Mouse (Mus musculus) heart, embryonic 14.5 days (tissue): ENCODE measurements around the gene Ttc6. TPM values are rescaled to one million over a fixed set of nuclear protein-coding genes. Genes with fewer than 3 reads are reported as not detected.

Experiments
- ATAC-seq: fragments of 200-750 bp; cut with Nextera tagmentation; 2 replicates; pipeline ENCODE4 v1.8.0; 2017; ENCODE audit warnings: low read depth, moderate TSS enrichment; ENCODE audit not compliant: insufficient number of reproducible peaks, insufficient read depth, low FRiP score
- H3K27ac ChIP-seq, 2 experiments: fragments of 200-500 bp in 1 of 2; fragments of 300-500 bp in 1 of 2; sonication (generic) in 1 of 2; replicated peaks in 1 of 2; 2 replicates each; pipeline ENCODE4 v1.5.1; 2012 to 2014; ENCODE audit warnings: low read depth in 2 of 2, low read length in 2 of 2, control low read depth in 1 of 2, mild to moderate bottlenecking in 1 of 2, mixed read lengths in 1 of 2; ENCODE audit not compliant: control insufficient read depth in 1 of 2, insufficient read depth in 1 of 2
- H3K27me3 ChIP-seq: fragments of 300-500 bp; sonication (generic); 2 replicates; pipeline ENCODE4 v1.6.1; 2014; ENCODE audit warnings: mild to moderate bottlenecking, low read length, control low read depth; ENCODE audit not compliant: control insufficient read depth, insufficient read depth
- H3K36me3 ChIP-seq: fragments of 300-500 bp; sonication (generic); 2 replicates; pipeline ENCODE4 v1.6.1; 2014; ENCODE audit warnings: mild to moderate bottlenecking, control low read depth, low read length, mixed read lengths; ENCODE audit not compliant: control insufficient read depth, insufficient read depth
- H3K4me1 ChIP-seq, 2 experiments: fragments of 200-500 bp in 1 of 2; fragments of 300-500 bp in 1 of 2; sonication (generic) in 1 of 2; 2 replicates each; pipeline ENCODE4 v1.6.1; 2012 to 2014; ENCODE audit warnings: low read length in 2 of 2, control low read depth in 1 of 2, mixed read lengths in 1 of 2; ENCODE audit not compliant: control insufficient read depth in 2 of 2, insufficient read depth in 2 of 2
- H3K4me2 ChIP-seq: fragments of 300-500 bp; sonication (generic); 2 replicates; pipeline ENCODE4 v1.6.1; 2014; ENCODE audit warnings: mild to moderate bottlenecking, low read length
- H3K4me3 ChIP-seq, 2 experiments: fragments of 200-500 bp in 1 of 2; fragments of 300-500 bp in 1 of 2; sonication (generic) in 1 of 2; 2 replicates each; pipeline ENCODE4 v1.5.1; 2012 to 2014; ENCODE audit warnings: low read length in 2 of 2, mild to moderate bottlenecking in 2 of 2, control low read depth in 1 of 2, low read depth in 1 of 2, moderate library complexity in 1 of 2; ENCODE audit not compliant: control insufficient read depth in 1 of 2, insufficient read depth in 1 of 2
- H3K9ac ChIP-seq: fragments of 300-500 bp; sonication (generic); 2 replicates; pipeline ENCODE4 v1.6.1; 2014; ENCODE audit warnings: mild to moderate bottlenecking, low read length
- H3K9me3 ChIP-seq: fragments of 300-500 bp; sonication (generic); 2 replicates; pipeline ENCODE4 v1.6.1; 2016; ENCODE audit warnings: low read length, control low read depth; ENCODE audit not compliant: control insufficient read depth
- WGBS: fragments of 180-500 bp; shearing (Covaris S2); extraction: QIAGEN DNeasy Blood & Tissue Kit; methylation state at CpG from one replicate; pipeline ENCODE4 v1.1.7; 2014; 5-methylcytosine and 5-hydroxymethylcytosine counted together
- polyA plus RNA-seq: library from polyadenylated mRNA; unstranded; fragments of >200 nt; fragmentation: Nextera tagmentation; extraction: Ambion mirVana; gene quantifications from 2 replicates; pipeline ENCODE4 v1.2.1, GENCODE M21; 2014

Gene Ttc6
- polyA plus RNA-seq, 1 experiment from 2014 or later = 0.41 TPM

DNA sequence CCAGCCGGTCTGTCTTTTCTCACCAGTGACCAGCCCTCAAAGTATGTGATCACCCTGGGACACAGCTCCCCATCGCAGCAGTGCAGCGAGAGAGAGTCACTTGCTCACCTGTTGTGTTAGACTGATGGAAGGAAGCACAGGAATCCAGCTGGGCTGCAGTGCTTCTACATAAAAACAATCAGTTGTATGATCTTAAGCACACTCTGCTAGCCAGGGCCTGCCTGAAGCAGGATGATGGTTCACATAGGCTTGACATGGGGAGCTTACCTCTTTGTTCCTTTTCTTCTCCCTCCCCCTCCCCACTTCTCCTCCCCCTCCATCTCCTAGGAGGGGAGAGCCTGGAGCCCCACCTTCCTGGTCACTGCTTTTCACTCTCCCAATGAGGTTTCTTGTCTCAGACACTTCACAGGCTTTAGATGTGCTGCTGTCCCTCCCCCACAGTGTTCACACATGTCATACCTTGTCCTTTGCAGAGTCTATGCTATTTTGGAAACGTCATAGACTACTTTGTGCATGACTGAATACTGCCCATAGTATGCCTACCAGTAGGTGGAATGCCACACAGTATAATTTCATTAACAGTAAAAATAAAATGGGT lies 60.2 kb downstream of the Ttc6 start:
- no peak overlapping the region; the same call in 1 of the 2 replicates for H3K4me2 ChIP-seq
- no peaks in the 10 kb centered on the region for H3K9me3 ChIP-seq
- no peak overlapping the region for H3K27ac ChIP-seq
- no peaks in the 10 kb centered on the region for H3K27me3 ChIP-seq
- no peaks in the 10 kb centered on the region for H3K36me3 ChIP-seq
- no peak for ATAC-seq
- H3K4me1 ChIP-seq = peaks cover 4 to 11% of the 10 kb centered on the region in 2 experiments
- H3K4me3 ChIP-seq = no peak overlapping the region
- WGBS = 12% methylated on average over 4 of the region's 4 CpGs
- H3K9ac ChIP-seq = no peak overlapping the region

DNA sequence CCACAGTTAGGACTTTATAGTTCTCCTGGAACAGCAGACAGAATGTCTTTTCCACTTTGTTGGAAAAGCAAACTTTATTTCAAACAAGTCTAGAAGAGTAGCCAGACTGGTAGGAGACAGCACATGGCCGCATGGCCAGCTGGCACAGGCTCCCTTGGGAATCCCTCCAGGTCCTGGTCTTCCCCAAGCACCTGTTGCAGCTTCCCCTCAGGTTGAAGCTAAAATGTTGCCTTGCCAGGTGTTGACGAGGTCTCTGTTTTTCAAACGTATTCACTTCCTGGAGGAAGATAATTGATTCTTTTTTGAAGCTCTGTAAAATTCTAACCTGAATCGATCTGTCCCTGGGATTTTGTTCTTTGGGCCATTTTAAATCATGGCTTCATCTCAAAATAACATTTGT lies 86.1 kb downstream of the Ttc6 start:
- Histone ChIP-seq H3K4me1 (no peaks in the 10 kb centered on the region), H3K9me3 (no peaks in the 10 kb centered on the region), H3K4me2 (no peak overlapping the region), H3K4me3 (no peak overlapping the region), H3K36me3 (no peaks in the 10 kb centered on the region), H3K27me3 (no peaks in the 10 kb centered on the region), H3K9ac (no peak overlapping the region), H3K27ac (no peak overlapping the region)
- no peak for ATAC-seq
- WGBS = 71% methylated on average over 4 of the region's 4 CpGs

DNA sequence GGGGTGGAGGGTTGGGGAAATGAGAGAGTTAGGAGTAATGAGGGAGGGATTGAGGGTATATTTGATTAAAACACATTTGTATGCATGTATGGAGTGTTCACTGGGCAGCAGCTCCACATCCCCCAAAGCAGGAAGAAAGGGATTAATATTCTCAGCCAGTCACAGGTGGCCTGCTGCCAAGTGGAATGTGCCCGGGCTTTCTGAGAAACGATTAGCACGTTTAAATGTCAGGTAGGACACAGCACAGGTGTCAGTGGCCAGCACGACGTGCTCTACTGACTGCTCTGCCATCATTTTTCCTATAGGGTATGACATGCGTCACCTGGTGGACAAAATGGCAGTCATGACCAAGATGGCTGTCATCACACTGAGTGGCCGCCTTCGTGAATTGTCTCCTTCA lies 86.8 kb downstream of the Ttc6 start:
- Histone ChIP-seq H3K9ac (no peak overlapping the region), H3K4me2 (no peak overlapping the region), H3K4me1 (no peaks in the 10 kb centered on the region), H3K36me3 (no peaks in the 10 kb centered on the region), H3K27me3 (no peaks in the 10 kb centered on the region), H3K4me3 (no peak overlapping the region), H3K9me3 (no peaks in the 10 kb centered on the region), H3K27ac (no peak overlapping the region)
- WGBS = 79% methylated on average over 8 of the region's 8 CpGs
- ATAC-seq = no peak

GRCm38 (mm10) chr12:57662986-57663674 lies 99.2 kb downstream of the Ttc6 start:
- Histone ChIP-seq H3K27ac (no peak overlapping the region), H3K4me3 (no peak overlapping the region), H3K36me3 (no peaks in the 10 kb centered on the region), H3K9me3 (no peaks in the 10 kb centered on the region), H3K4me2 (no peak overlapping the region), H3K27me3 (no peaks in the 10 kb centered on the region), H3K4me1 (no peaks in the 10 kb centered on the region), H3K9ac (no peak overlapping the region)
- WGBS = 80% methylated on average over 10 of the region's 10 CpGs
- ATAC-seq = no peak

DNA sequence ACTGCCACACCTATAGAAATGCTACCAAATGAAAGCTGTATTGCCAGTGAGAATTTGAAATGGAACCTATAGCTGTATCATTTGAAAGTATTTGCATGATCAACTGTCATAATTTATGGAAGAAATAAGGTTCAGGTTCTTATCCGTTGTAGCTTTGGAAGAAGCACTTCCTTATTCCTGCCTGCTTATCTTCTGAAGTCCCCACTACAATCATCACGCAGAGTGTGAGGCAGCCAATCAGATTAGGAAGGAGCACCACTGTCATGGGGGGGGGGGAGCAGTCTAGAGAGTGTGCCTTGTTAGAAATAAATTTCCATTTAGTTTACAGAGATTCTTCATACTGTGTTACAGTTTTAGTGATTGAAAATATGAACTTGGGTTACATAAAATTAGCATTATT lies 108.5 kb downstream of the Ttc6 start:
- H3K27me3 ChIP-seq = no peaks in the 10 kb centered on the region
- no peak overlapping the region for H3K27ac ChIP-seq
- H3K4me3 ChIP-seq = no peak overlapping the region
- H3K4me2 ChIP-seq = no peak overlapping the region
- WGBS = 57% methylated on average over 2 of the region's 2 CpGs
- no peaks in the 10 kb centered on the region for H3K36me3 ChIP-seq
- ATAC-seq = no peak
- no peaks in the 10 kb centered on the region for H3K4me1 ChIP-seq
- H3K9ac ChIP-seq = no peak overlapping the region
- no peaks in the 10 kb centered on the region for H3K9me3 ChIP-seq

DNA sequence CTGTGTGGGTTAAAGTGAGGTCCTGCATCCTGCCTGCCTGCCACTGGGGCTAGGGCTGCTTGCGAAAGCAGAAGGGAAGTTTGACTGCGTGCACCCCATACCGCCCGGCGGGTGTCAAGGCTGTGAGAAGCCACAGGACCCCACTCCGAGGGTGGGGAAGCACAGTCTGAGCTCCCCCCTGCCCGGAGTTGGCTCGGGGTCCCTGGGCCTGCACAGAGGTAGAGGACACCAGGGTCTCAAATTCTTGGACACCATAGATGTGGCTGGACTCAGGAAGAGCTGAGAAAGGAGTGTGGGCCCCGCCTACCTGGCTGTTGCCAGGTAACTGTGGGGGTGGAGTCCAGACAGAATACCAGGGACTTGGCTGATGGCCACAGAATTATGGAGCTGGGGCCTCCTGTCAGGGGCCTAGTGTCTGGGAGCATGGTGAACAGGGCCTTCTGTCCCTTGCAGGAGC lies 121.1 kb downstream of the Ttc6 start:
- no peak overlapping the region for H3K4me2 ChIP-seq

GRCm38 (mm10) chr12:57709966-57710365 lies 146.1 kb downstream of the Ttc6 start:
- Histone ChIP-seq H3K27me3 (no peaks in the 10 kb centered on the region), H3K27ac (no peak overlapping the region), H3K36me3 (no peaks in the 10 kb centered on the region), H3K4me2 (no peak overlapping the region), H3K4me1 (no peaks in the 10 kb centered on the region), H3K4me3 (no peak overlapping the region), H3K9me3 (no peaks in the 10 kb centered on the region), H3K9ac (no peak overlapping the region)
- no peak for ATAC-seq
- WGBS = 93% methylated on average over 1 of the region's 1 CpGs

More for the DNA sequence above, 121.1 kb downstream of the Ttc6 start:
- no peak overlapping the region for H3K9ac ChIP-seq
- no peak overlapping the region; a peak in 1 of 4 replicates for H3K4me3 ChIP-seq
- H3K36me3 ChIP-seq = no peaks in the 10 kb centered on the region
- 37% methylated on average over 9 of the region's 9 CpGs for WGBS
- H3K27ac ChIP-seq = no peak overlapping the region
- peaks cover 5 to 7% of the 10 kb centered on the region in 2 experiments; a peak in 2 of 4 replicates for H3K4me1 ChIP-seq
- no peaks in the 10 kb centered on the region for H3K27me3 ChIP-seq
- ATAC-seq = no peak
- H3K9me3 ChIP-seq = no peaks in the 10 kb centered on the region
